Mouse (Mus musculus): ENCODE data around the gene Mgat4a. TPM values are rescaled to one million over a fixed set of nuclear protein-coding genes. Genes with fewer than 3 reads are reported as not detected.
A peak's percentile ranks its signal among the peaks of the same experiment; 100 is the strongest.

Mgat4a gene
- total RNA-seq, 4 experiments from 2014 or later: 28.0 to 34.1 (median 31.2) TPM

- no peak for DNase-seq (ENCODE audit: low spot score in 2 of 2)
Observed at GRCm38 (mm10) chr1:37469007-37469406, 71.8 kb downstream of the Mgat4a start.

- DNase-seq (ENCODE audit: low spot score in 2 of 2): no peak
Observed at GRCm38 (mm10) chr1:37467806-37468205, 73.0 kb downstream of the Mgat4a start.

- DNase-seq (ENCODE audit: low spot score in 2 of 2): no peak
Observed at GRCm38 (mm10) chr1:37466322-37466995, 74.4 kb downstream of the Mgat4a start.

- DNase-seq (ENCODE audit: low spot score in 2 of 2): no peak
Observed at GRCm38 (mm10) chr1:37464878-37465452, 75.9 kb downstream of the Mgat4a start.

- DNase-seq (ENCODE audit: low spot score in 2 of 2): no peak
Observed at GRCm38 (mm10) chr1:37457546-37457945, 83.3 kb downstream of the Mgat4a start.

GRCm38 (mm10) chr1:37451270-37451669 lies 89.5 kb downstream of the Mgat4a start:
- peak in 1 of 2 experiments; percentile 33 for DNase-seq (ENCODE audit: low spot score in 2 of 2)

GRCm38 (mm10) chr1:37448361-37449095 lies 92.3 kb downstream of the Mgat4a start:
- peak in 1 of 2 experiments; percentile 39 for DNase-seq (ENCODE audit: low spot score in 2 of 2)

- no peak for DNase-seq (ENCODE audit: low spot score in 2 of 2)
Observed at GRCm38 (mm10) chr1:37442848-37443835, 97.7 kb downstream of the Mgat4a start.

GRCm38 (mm10) chr1:37436419-37436818 lies 104.4 kb downstream of the Mgat4a start:
- DNase-seq (ENCODE audit: low spot score in 2 of 2): no peak

- no peak for DNase-seq (ENCODE audit: low spot score in 2 of 2)
Observed at GRCm38 (mm10) chr1:37430297-37430840, 110.4 kb downstream of the Mgat4a start.

- peak; percentile 93 to 94 for DNase-seq (ENCODE audit: low spot score in 2 of 2)
Observed at GRCm38 (mm10) chr1:37429366-37430296, 111.2 kb downstream of the Mgat4a start, which contains the start of the genes Coa5 and Unc50. Gene Coa5, minus strand, starts transcription at chr1:37430103. Gene Unc50, plus strand, starts transcription at chr1:37430139.

GRCm38 (mm10) chr1:37428911-37429310 lies 111.9 kb downstream of the Mgat4a start:
- DNase-seq (ENCODE audit: low spot score in 2 of 2): no peak

GRCm38 (mm10) chr1:37427144-37427875 lies 113.5 kb downstream of the Mgat4a start:
- DNase-seq (ENCODE audit: low spot score in 2 of 2): no peak

GRCm38 (mm10) chr1:37419420-37419819 lies 121.4 kb downstream of the Mgat4a start:
- peak in 1 of 2 experiments; percentile 40 for DNase-seq (ENCODE audit: low spot score in 2 of 2)

GRCm38 (mm10) chr1:37415394-37415793 lies 125.4 kb downstream of the Mgat4a start:
- DNase-seq (ENCODE audit: low spot score in 2 of 2): no peak

GRCm38 (mm10) chr1:37409647-37410046 lies 131.2 kb downstream of the Mgat4a start:
- no peak for DNase-seq (ENCODE audit: low spot score in 2 of 2)

GRCm38 (mm10) chr1:37408678-37409077 lies 132.1 kb downstream of the Mgat4a start:
- no peak for DNase-seq (ENCODE audit: low spot score in 2 of 2)

- DNase-seq (ENCODE audit: low spot score in 2 of 2): no peak
Observed at GRCm38 (mm10) chr1:37408059-37408458, 132.8 kb downstream of the Mgat4a start.

GRCm38 (mm10) chr1:37407228-37407627 lies 133.6 kb downstream of the Mgat4a start:
- DNase-seq (ENCODE audit: low spot score in 2 of 2): no peak
